In the genomic region with DNA sequence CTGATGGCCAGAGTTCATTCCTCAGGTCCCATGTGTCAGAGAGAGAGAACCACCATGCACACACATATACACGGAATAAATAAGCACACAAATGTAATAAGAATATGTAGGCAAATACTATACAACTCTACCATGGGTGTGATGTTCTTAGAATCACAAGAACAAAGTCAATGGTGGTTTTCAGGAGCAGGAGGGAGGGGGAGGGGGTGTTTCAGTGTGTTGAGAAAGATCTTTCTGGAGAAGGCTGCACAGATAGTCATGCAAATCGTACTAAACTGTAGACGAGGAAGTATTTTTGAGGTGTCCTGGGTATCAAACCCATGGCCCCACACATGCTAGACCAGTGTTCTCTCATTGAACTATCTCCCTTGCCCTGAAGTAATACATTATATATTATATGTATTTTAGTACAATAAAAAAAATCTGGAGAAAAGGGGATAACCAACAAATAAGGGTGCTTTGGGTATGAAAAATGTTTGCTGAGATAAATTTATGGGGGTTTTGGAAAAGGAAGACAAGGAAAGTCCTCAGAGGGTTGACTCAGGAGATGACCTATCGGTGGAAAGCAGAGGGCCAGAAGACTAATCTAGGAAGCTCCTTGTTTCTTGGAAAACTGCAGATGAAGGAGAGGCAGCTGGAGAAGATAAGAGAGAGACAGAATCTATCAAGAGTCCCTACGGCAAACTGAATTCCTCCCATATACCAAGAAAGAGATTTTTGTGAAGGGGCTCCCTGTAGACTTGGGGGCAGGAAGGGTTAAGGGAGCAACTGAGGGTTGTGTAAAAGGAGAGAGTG, we compare ENCODE assay signal across 34 mouse cellular contexts. TPM values are rescaled to one million over a fixed set of nuclear protein-coding genes. Genes with fewer than 3 reads are reported as not detected.
DNase-seq lines count a peak whose midpoint lies in the region; ATAC-seq and TF ChIP-seq lines count a peak whose summit lies in the region.
"Had no signal": no experiment of that assay in that cellular context is flagged by ENCODE, and none has a peak within 500 bp of the region (broad histone marks: within the 10 kb centered on the region; RNA-seq: fewer than 3 reads in every experiment).

No protein-coding gene starts in this region.

- H3K27ac ChIP-seq in gastrocnemius, adult 2 months = 0 out of 2 replicates have a peak overlapping the region, but pooled peaks have one; percentile 63
- H3K27ac ChIP-seq in kidney, embryonic 15.5 days = 0 out of 2 replicates have a peak overlapping the region, but pooled peaks have one; percentile 9
- peak overlapping the region; percentile 49; the same call in 1 of the 2 replicates for H3K27ac ChIP-seq in liver, adult 2 months (replicated peaks; ENCODE audit: insufficient read depth, low read depth, low read length)
- H3K27ac ChIP-seq in liver, embryonic 15.5 days (replicated peaks) = no peak overlapping the region
- H3K27ac ChIP-seq: heart, embryonic 13.5 days; hindbrain, embryonic 12.5 days; hindbrain, postnatal 0 days; intestine, embryonic 15.5 days; left cerebral cortex, adult 2 months; limb, embryonic 13.5 days; neural tube, embryonic 12.5 days; stomach, postnatal 0 days had no signal

- TF ChIP-seq POLR2A in liver, adult 2 months (IDR thresholded peaks at IDR 0.05; ENCODE audit: extremely low read depth, insufficient read depth, low read length) = no peak

- H3K4me3 ChIP-seq in gastrocnemius, adult 2 months = no peak overlapping the region
- H3K4me3 ChIP-seq in kidney, embryonic 15.5 days (replicated peaks) = no peak overlapping the region
- H3K4me3 ChIP-seq in liver, adult 2 months (ENCODE audit: insufficient read depth, low read depth, low read length) = no peak overlapping the region
- H3K4me3 ChIP-seq in liver, embryonic 15.5 days (replicated peaks) = no peak overlapping the region
- H3K4me3 ChIP-seq: erythroblast, embryonic 14.5 days; heart, embryonic 13.5 days; hindbrain, embryonic 12.5 days; intestine, embryonic 15.5 days; left cerebral cortex, adult 2 months; limb, embryonic 13.5 days; myocyte; neural tube, embryonic 12.5 days had no signal

- H3K9me3 ChIP-seq in kidney, embryonic 15.5 days (replicated peaks) = no peaks in the 10 kb centered on the region
- no peaks in the 10 kb centered on the region for H3K9me3 ChIP-seq in liver, embryonic 15.5 days (replicated peaks)
- H3K9me3 ChIP-seq: heart, embryonic 13.5 days; hindbrain, embryonic 12.5 days; intestine, embryonic 15.5 days; limb, embryonic 13.5 days; neural tube, embryonic 12.5 days had no signal

- no peak for ATAC-seq in kidney, embryonic 15.5 days (replicated peaks; ENCODE audit: low FRiP score)
- ATAC-seq in liver, embryonic 15.5 days (ENCODE audit: insufficient read depth) = 0 out of 2 replicates have a peak, but pooled peaks have one; percentile 26
- ATAC-seq: forebrain, embryonic 16.5 days; hindbrain, postnatal 0 days; intestine, embryonic 15.5 days had no signal

- 90% methylated on average over 5 of the region's 5 CpGs for WGBS in kidney, embryonic 15.5 days
- 93% methylated on average over 5 of the region's 5 CpGs for WGBS in liver, adult 2 months
- 35% methylated on average over 5 of the region's 5 CpGs for WGBS in liver, embryonic 15.5 days (ENCODE audit: insufficient replicate concordance)

- no peaks in the 10 kb centered on the region for H3K27me3 ChIP-seq in kidney, embryonic 15.5 days
- H3K27me3 ChIP-seq in liver, adult 2 months (ENCODE audit: control insufficient read depth, insufficient read depth, low read length) = no peaks in the 10 kb centered on the region
- no peaks in the 10 kb centered on the region for H3K27me3 ChIP-seq in liver, embryonic 15.5 days
- H3K27me3 ChIP-seq: CH12.LX; heart, embryonic 13.5 days; hindbrain, embryonic 12.5 days; intestine, embryonic 15.5 days; limb, embryonic 13.5 days; neural tube, embryonic 12.5 days had no signal

- intact Hi-C loops in gastrocnemius, adult 2 months (cut with DNase I) = no loop called here

- no peak overlapping the region for H3K9ac ChIP-seq in kidney, embryonic 15.5 days
- no peak overlapping the region for H3K9ac ChIP-seq in liver, adult 2 months (ENCODE audit: low read depth, low read length)
- H3K9ac ChIP-seq in liver, embryonic 15.5 days = no peak overlapping the region
- H3K9ac ChIP-seq: heart, embryonic 13.5 days; hindbrain, embryonic 12.5 days; intestine, embryonic 15.5 days; limb, embryonic 13.5 days; lung, embryonic 14.5 days; neural tube, embryonic 12.5 days had no signal

- H3K79me2 ChIP-seq in liver, adult 2 months (ENCODE audit: control insufficient read depth, insufficient read depth, low read length) = no peaks in the 10 kb centered on the region

- H3K4me1 ChIP-seq in kidney, embryonic 15.5 days = 0 out of 2 replicates have a peak, but pooled peaks cover 4% of the 10 kb centered on the region
- peaks cover 4% of the 10 kb centered on the region; the same call in 1 of the 2 replicates for H3K4me1 ChIP-seq in liver, adult 2 months (ENCODE audit: control insufficient read depth, insufficient read depth, low read length)
- peaks cover 40% of the 10 kb centered on the region for H3K4me1 ChIP-seq in liver, embryonic 15.5 days (replicated peaks)
- H3K4me1 ChIP-seq: hindbrain, embryonic 12.5 days; neural tube, embryonic 12.5 days had no signal

- no peak for TF ChIP-seq CTCF in gastrocnemius, adult 2 months (IDR thresholded peaks at IDR 0.05)
- no peak for TF ChIP-seq CTCF in liver, adult 2 months (IDR thresholded peaks at IDR 0.05; ENCODE audit: low read depth, low read length)

- no peaks in the 10 kb centered on the region for H3K36me3 ChIP-seq in kidney, embryonic 15.5 days
- H3K36me3 ChIP-seq in liver, adult 2 months (ENCODE audit: control insufficient read depth, insufficient read depth, low read length) = no peaks in the 10 kb centered on the region
- no peaks in the 10 kb centered on the region for H3K36me3 ChIP-seq in liver, embryonic 15.5 days (replicated peaks)
- H3K36me3 ChIP-seq: heart, embryonic 13.5 days; hindbrain, embryonic 12.5 days; intestine, embryonic 15.5 days; limb, embryonic 13.5 days; neural tube, embryonic 12.5 days had no signal

- DNase-seq in gastrocnemius, adult 2 months = no peak
- DNase-seq in gastrocnemius, postnatal 25 days = no peak
- no peak for DNase-seq in kidney, adult 11 months
- DNase-seq in liver, adult 2 months (ENCODE audit: extremely low read depth, low read depth, low spot score) = no peak
- no peak for DNase-seq in thymus, postnatal 0 days (ENCODE audit: low spot score)
- DNase-seq in urinary bladder, postnatal 14 days (ENCODE audit: low spot score) = no peak
- DNase-seq: adrenal gland, adult 8-10 months; cerebellum, adult 11-12 months; cerebellum, adult 9-11 months; gastrocnemius, postnatal 14 days; heart, adult 18-20 months; kidney, adult 9 months; kidney, postnatal 25 days; lung, embryonic 14.5 days; lung, postnatal 36 days; right cerebral cortex, adult 18-20 months; right cerebral cortex, postnatal 4 days; thymus, adult 2 months; thymus, postnatal 4 days had no signal

- no peak overlapping the region for H3K4me2 ChIP-seq in kidney, embryonic 15.5 days
- no peak overlapping the region for H3K4me2 ChIP-seq in liver, embryonic 15.5 days
- H3K4me2 ChIP-seq: heart, embryonic 13.5 days; hindbrain, embryonic 12.5 days; intestine, embryonic 15.5 days; limb, embryonic 13.5 days; lung, embryonic 14.5 days; midbrain, embryonic 11.5 days; neural tube, embryonic 12.5 days had no signal

RNA-seq across cellular contexts. Expression of a gene that starts 11.5 kb away (rescaled TPM):
- total RNA-seq in gastrocnemius, adult 2 months (2021) = 1 to 10 TPM; 4.4 to 9.3 TPM
- total RNA-seq in gastrocnemius, postnatal 25 days (2021) = 1 to 10 TPM; 3.5 to 4.6 TPM
- polyA plus RNA-seq in kidney, embryonic 15.5 days (2015; fragmentation: Nextera tagmentation; extraction: Ambion mirVana) = 12.1 TPM in 2 replicates
- total RNA-seq in liver, adult 2 months (2014; rRNA removed) = 3.7 and 3.9 TPM in 2 replicates
- 1.4 and 2.0 TPM in 2 replicates for polyA plus RNA-seq in liver, adult 2 months (2012; rRNA removed)
- polyA plus RNA-seq in liver, embryonic 15.5 days (2015; fragmentation: Nextera tagmentation; extraction: Ambion mirVana) = 1.9 and 2.0 TPM in 2 replicates
- polyA plus RNA-seq in thymus, postnatal 0 days (2015; fragmentation: Nextera tagmentation; extraction: Ambion mirVana) = 4.8 and 5.9 TPM in 2 replicates
